Mouse (Mus musculus) forebrain, embryonic 15.5 days (tissue): ENCODE results near the gene Eepd1. TPM values are rescaled to one million over a fixed set of nuclear protein-coding genes. Genes with fewer than 3 reads are reported as not detected.

Experiments used
- ATAC-seq: fragments of 200-750 bp; cut with Nextera tagmentation; replicated peaks from 2 replicates; pipeline ENCODE4 v1.8.0; 2017; ENCODE audit warnings: mild to moderate bottlenecking, moderate TSS enrichment, moderate library complexity
- H3K27ac ChIP-seq: fragments of 300-500 bp; sonication (generic); replicated peaks from 2 replicates; pipeline ENCODE4 v1.5.1; 2015; ENCODE audit warnings: mild to moderate bottlenecking, inconsistent platforms
- H3K27me3 ChIP-seq: fragments of 300-500 bp; sonication (generic); 2 replicates; pipeline ENCODE4 v1.6.1; 2015; ENCODE audit warnings: inconsistent platforms
- H3K36me3 ChIP-seq: fragments of 300-500 bp; sonication (generic); 2 replicates; pipeline ENCODE4 v1.6.1; 2015; ENCODE audit warnings: mild to moderate bottlenecking, inconsistent platforms
- H3K4me1 ChIP-seq: fragments of 300-500 bp; sonication (generic); 2 replicates; pipeline ENCODE4 v1.6.1; 2015; ENCODE audit warnings: inconsistent platforms
- H3K4me2 ChIP-seq: fragments of 300-500 bp; sonication (generic); replicated peaks from 2 replicates; pipeline ENCODE4 v1.6.1; 2015; ENCODE audit warnings: mild to moderate bottlenecking, inconsistent platforms
- H3K4me3 ChIP-seq: fragments of 300-500 bp; sonication (generic); 2 replicates; pipeline ENCODE4 v1.5.1; 2015; ENCODE audit warnings: mild to moderate bottlenecking, inconsistent platforms
- H3K9ac ChIP-seq: fragments of 300-500 bp; sonication (generic); replicated peaks from 2 replicates; pipeline ENCODE4 v1.6.1; 2015; ENCODE audit warnings: mild to moderate bottlenecking, inconsistent platforms
- H3K9me3 ChIP-seq: fragments of 300-500 bp; sonication (generic); 2 replicates; pipeline ENCODE4 v1.6.1; 2016; ENCODE audit warnings: inconsistent platforms
- WGBS: fragments of 180-500 bp; shearing (Covaris S2); methylation state at CpG from one replicate; pipeline ENCODE4 v1.1.7; 2015; ENCODE audit warnings: mixed read lengths; 5-methylcytosine and 5-hydroxymethylcytosine counted together
- polyA plus RNA-seq: library from polyadenylated mRNA; unstranded; fragments of >200 nt; fragmentation: Nextera tagmentation; extraction: Ambion mirVana; gene quantifications from 2 replicates; pipeline ENCODE4 v1.2.1, GENCODE M21; 2015

Eepd1 gene
- polyA plus RNA-seq, 1 experiment from 2014 or later = 14.2 TPM

- Histone ChIP-seq H3K4me1 (peaks cover 12% of the 10 kb centered on the region), H3K9me3 (no peaks in the 10 kb centered on the region), H3K27me3 (no peaks in the 10 kb centered on the region), H3K9ac (no peak overlapping the region), H3K36me3 (no peaks in the 10 kb centered on the region), H3K27ac (no peak overlapping the region), H3K4me2 (no peak overlapping the region), H3K4me3 (no peak overlapping the region)
- WGBS = 67% methylated on average over 3 of the region's 3 CpGs
- ATAC-seq = no peak
Measured at GRCm38 (mm10) chr9:25568783-25569182, 87.4 kb downstream of the Eepd1 start.

- no peak for ATAC-seq
- Histone ChIP-seq H3K27ac (no peak overlapping the region), H3K9me3 (no peaks in the 10 kb centered on the region), H3K27me3 (no peaks in the 10 kb centered on the region), H3K4me3 (no peak overlapping the region), H3K4me1 (peaks cover 12% of the 10 kb centered on the region), H3K36me3 (no peaks in the 10 kb centered on the region), H3K9ac (no peak overlapping the region), H3K4me2 (no peak overlapping the region)
- WGBS = 94% methylated on average over 7 of the region's 7 CpGs
Measured at GRCm38 (mm10) chr9:25570011-25570410, 88.7 kb downstream of the Eepd1 start.

- H3K27ac ChIP-seq = no peak overlapping the region
- H3K4me2 ChIP-seq = no peak overlapping the region
- H3K27me3 ChIP-seq = no peaks in the 10 kb centered on the region
- H3K9me3 ChIP-seq = no peaks in the 10 kb centered on the region
- H3K36me3 ChIP-seq = no peaks in the 10 kb centered on the region
- 69% methylated on average over 9 of the region's 9 CpGs for WGBS
- H3K4me3 ChIP-seq = no peak overlapping the region
- H3K9ac ChIP-seq = no peak overlapping the region
- H3K4me1 ChIP-seq = peaks cover 12% of the 10 kb centered on the region
- no peak for ATAC-seq
Measured at GRCm38 (mm10) chr9:25570436-25570835, 89.1 kb downstream of the Eepd1 start.

GRCm38 (mm10) chr9:25571381-25571780 is 90.0 kb downstream of the Eepd1 start:
- H3K9ac ChIP-seq = no peak overlapping the region
- no peaks in the 10 kb centered on the region for H3K27me3 ChIP-seq
- H3K9me3 ChIP-seq = no peaks in the 10 kb centered on the region
- peaks cover 12% of the 10 kb centered on the region for H3K4me1 ChIP-seq
- H3K27ac ChIP-seq = peak overlapping the region; percentile 5; the same call in 1 of the 2 replicates
- no peak overlapping the region for H3K4me2 ChIP-seq
- H3K4me3 ChIP-seq = no peak overlapping the region
- 8% methylated on average over 2 of the region's 2 CpGs for WGBS
- peak; percentile 66; the same call in 1 of the 2 replicates for ATAC-seq
- no peaks in the 10 kb centered on the region for H3K36me3 ChIP-seq

- no peaks in the 10 kb centered on the region for H3K36me3 ChIP-seq
- 37% methylated on average over 7 of the region's 7 CpGs for WGBS
- H3K9ac ChIP-seq = no peak overlapping the region
- H3K4me2 ChIP-seq = no peak overlapping the region
- H3K4me3 ChIP-seq = no peak overlapping the region
- H3K27me3 ChIP-seq = no peaks in the 10 kb centered on the region
- no peak for ATAC-seq
- peaks cover 12% of the 10 kb centered on the region for H3K4me1 ChIP-seq
- H3K9me3 ChIP-seq = no peaks in the 10 kb centered on the region
- H3K27ac ChIP-seq = no peak overlapping the region
Measured at GRCm38 (mm10) chr9:25573753-25574152, 92.4 kb downstream of the Eepd1 start.

- Histone ChIP-seq H3K9ac (no peak overlapping the region), H3K27me3 (no peaks in the 10 kb centered on the region), H3K27ac (no peak overlapping the region), H3K4me3 (no peak overlapping the region), H3K9me3 (no peaks in the 10 kb centered on the region), H3K4me1 (peaks cover 12% of the 10 kb centered on the region), H3K4me2 (no peak overlapping the region), H3K36me3 (no peaks in the 10 kb centered on the region)
- 67% methylated on average over 4 of the region's 4 CpGs for WGBS
- no peak for ATAC-seq
Measured at GRCm38 (mm10) chr9:25574186-25574585, 92.8 kb downstream of the Eepd1 start.

- WGBS = 94% methylated on average over 7 of the region's 7 CpGs
- Histone ChIP-seq H3K4me2 (no peak overlapping the region), H3K4me1 (no peaks in the 10 kb centered on the region), H3K9ac (no peak overlapping the region), H3K4me3 (no peak overlapping the region), H3K27me3 (no peaks in the 10 kb centered on the region), H3K27ac (no peak overlapping the region), H3K9me3 (no peaks in the 10 kb centered on the region), H3K36me3 (no peaks in the 10 kb centered on the region)
- no peak for ATAC-seq
Measured at GRCm38 (mm10) chr9:25578674-25579596, 97.6 kb downstream of the Eepd1 start.

GRCm38 (mm10) chr9:25583621-25584020 is 102.3 kb downstream of the Eepd1 start:
- ATAC-seq = no peak
- H3K4me3 ChIP-seq = no peak overlapping the region
- H3K27ac ChIP-seq = no peak overlapping the region
- H3K36me3 ChIP-seq = no peaks in the 10 kb centered on the region
- 95% methylated on average over 2 of the region's 2 CpGs for WGBS
- H3K4me2 ChIP-seq = no peak overlapping the region
- H3K9ac ChIP-seq = no peak overlapping the region
- no peaks in the 10 kb centered on the region for H3K9me3 ChIP-seq
- H3K27me3 ChIP-seq = no peaks in the 10 kb centered on the region
- no peaks in the 10 kb centered on the region for H3K4me1 ChIP-seq

GRCm38 (mm10) chr9:25585614-25586013 is 104.3 kb downstream of the Eepd1 start:
- WGBS = 74% methylated on average over 1 of the region's 1 CpGs
- Histone ChIP-seq H3K27ac (no peak overlapping the region), H3K4me1 (no peaks in the 10 kb centered on the region), H3K4me2 (no peak overlapping the region), H3K4me3 (no peak overlapping the region), H3K36me3 (no peaks in the 10 kb centered on the region), H3K27me3 (no peaks in the 10 kb centered on the region), H3K9ac (no peak overlapping the region), H3K9me3 (no peaks in the 10 kb centered on the region)
- ATAC-seq = no peak

- Histone ChIP-seq H3K9me3 (no peaks in the 10 kb centered on the region), H3K4me1 (peaks cover 9% of the 10 kb centered on the region; the same call in 1 of the 2 replicates), H3K27ac (no peak overlapping the region), H3K4me2 (no peak overlapping the region), H3K36me3 (no peaks in the 10 kb centered on the region), H3K9ac (no peak overlapping the region), H3K4me3 (no peak overlapping the region), H3K27me3 (no peaks in the 10 kb centered on the region)
- ATAC-seq = no peak
- 86% methylated on average over 2 of the region's 2 CpGs for WGBS
Measured at GRCm38 (mm10) chr9:25588581-25588980, 107.2 kb downstream of the Eepd1 start.

GRCm38 (mm10) chr9:25590740-25591139 is 109.4 kb downstream of the Eepd1 start:
- H3K9me3 ChIP-seq = no peaks in the 10 kb centered on the region
- 55% methylated on average over 4 of the region's 4 CpGs for WGBS

GRCm38 (mm10) chr9:25591390-25592354 is 110.3 kb downstream of the Eepd1 start:
- Histone ChIP-seq H3K27ac (no peak overlapping the region), H3K4me3 (no peak overlapping the region), H3K27me3 (no peaks in the 10 kb centered on the region), H3K9ac (no peak overlapping the region), H3K4me1 (peaks cover 9% of the 10 kb centered on the region; the same call in 1 of the 2 replicates), H3K4me2 (0 out of 2 replicates have a peak overlapping the region, but pooled peaks have one; percentile 20), H3K36me3 (no peaks in the 10 kb centered on the region), H3K9me3 (no peaks in the 10 kb centered on the region)
- ATAC-seq = peak; percentile 85
- WGBS = 38% methylated on average over 15 of the region's 15 CpGs

More at GRCm38 (mm10) chr9:25590740-25591139, 109.4 kb downstream of the Eepd1 start:
- peaks cover 9% of the 10 kb centered on the region; the same call in 1 of the 2 replicates for H3K4me1 ChIP-seq
- H3K9ac ChIP-seq = no peak overlapping the region
- H3K27me3 ChIP-seq = no peaks in the 10 kb centered on the region
- ATAC-seq = no peak
- no peak overlapping the region for H3K4me3 ChIP-seq
- H3K36me3 ChIP-seq = no peaks in the 10 kb centered on the region
- no peak overlapping the region for H3K27ac ChIP-seq
- no peak overlapping the region for H3K4me2 ChIP-seq
